Mouse (Mus musculus) forebrain, embryonic 10.5 days (tissue): Measurements from ENCODE around the gene Filip1. TPM values are rescaled to one million over a fixed set of nuclear protein-coding genes. Genes with fewer than 3 reads are reported as not detected.
A peak's percentile ranks its signal among the peaks of the same experiment; 100 is the strongest.

Source experiments
- DNase-seq: peaks from one replicate; pipeline ENCODE4 v3.0.0-alpha.2; 2017; ENCODE audit warnings: low spot score; ENCODE audit errors: extremely low spot score
- H3K27ac ChIP-seq: fragments of 300-500 bp; sonication (generic); 2 replicates; pipeline ENCODE4 v1.5.1; 2016; ENCODE audit warnings: mild to moderate bottlenecking
- H3K27me3 ChIP-seq: fragments of 300-500 bp; sonication (generic); 2 replicates; pipeline ENCODE4 v1.6.1; 2016; ENCODE audit warnings: mild to moderate bottlenecking; ENCODE audit not compliant: poor library complexity, severe bottlenecking
- H3K36me3 ChIP-seq: fragments of 300-500 bp; sonication (generic); replicated peaks from 2 replicates; pipeline ENCODE4 v1.6.1; 2016; ENCODE audit warnings: mild to moderate bottlenecking, moderate library complexity
- H3K4me1 ChIP-seq: fragments of 300-500 bp; sonication (generic); 2 replicates; pipeline ENCODE4 v1.6.1; 2016
- H3K4me3 ChIP-seq: fragments of 300-500 bp; sonication (generic); 2 replicates; pipeline ENCODE4 v1.5.1; 2016; ENCODE audit warnings: mild to moderate bottlenecking, moderate library complexity
- H3K9me3 ChIP-seq: fragments of 300-500 bp; sonication (generic); 2 replicates; pipeline ENCODE4 v1.6.1; 2016; ENCODE audit warnings: mild to moderate bottlenecking, moderate library complexity
- WGBS: fragments of 180-500 bp; shearing (Covaris S2); methylation state at CpG from one replicate; pipeline ENCODE4 v1.1.7; 2016; 5-methylcytosine and 5-hydroxymethylcytosine counted together
- polyA plus RNA-seq: library from polyadenylated mRNA; unstranded; fragments of >200 nt; fragmentation: Nextera tagmentation; extraction: Ambion mirVana; gene quantifications from 2 replicates; pipeline ENCODE4 v1.2.1, GENCODE M21; 2016

The Filip1 gene
- polyA plus RNA-seq, 1 experiment from 2014 or later: 11.9 TPM

- Histone ChIP-seq H3K9me3 (no peaks in the 10 kb centered on the region), H3K36me3 (no peaks in the 10 kb centered on the region), H3K4me1 (peaks cover 23% of the 10 kb centered on the region), H3K4me3 (peak within 1 kb of the TSS; percentile 92), H3K27me3 (no peaks in the 10 kb centered on the region), H3K27ac (peak within 1 kb of the TSS; percentile 93)
- peak; percentile 91 for DNase-seq
- under 1% methylated on average over 91 of the region's 91 CpGs for WGBS
These were observed 219.5 kb downstream of the Filip1 start, which contains the start of gene Tmem30a for GRCm38 (mm10) chr9:79792841-79793835. TSS of gene Tmem30a (minus strand) at chr9:79793507.

GRCm38 (mm10) chr9:79785794-79786085 is 226.9 kb downstream of the Filip1 start:
- 84% methylated on average over 2 of the region's 2 CpGs for WGBS
- DNase-seq: no peak
- H3K4me1 ChIP-seq: peaks cover 29% of the 10 kb centered on the region

DNA sequence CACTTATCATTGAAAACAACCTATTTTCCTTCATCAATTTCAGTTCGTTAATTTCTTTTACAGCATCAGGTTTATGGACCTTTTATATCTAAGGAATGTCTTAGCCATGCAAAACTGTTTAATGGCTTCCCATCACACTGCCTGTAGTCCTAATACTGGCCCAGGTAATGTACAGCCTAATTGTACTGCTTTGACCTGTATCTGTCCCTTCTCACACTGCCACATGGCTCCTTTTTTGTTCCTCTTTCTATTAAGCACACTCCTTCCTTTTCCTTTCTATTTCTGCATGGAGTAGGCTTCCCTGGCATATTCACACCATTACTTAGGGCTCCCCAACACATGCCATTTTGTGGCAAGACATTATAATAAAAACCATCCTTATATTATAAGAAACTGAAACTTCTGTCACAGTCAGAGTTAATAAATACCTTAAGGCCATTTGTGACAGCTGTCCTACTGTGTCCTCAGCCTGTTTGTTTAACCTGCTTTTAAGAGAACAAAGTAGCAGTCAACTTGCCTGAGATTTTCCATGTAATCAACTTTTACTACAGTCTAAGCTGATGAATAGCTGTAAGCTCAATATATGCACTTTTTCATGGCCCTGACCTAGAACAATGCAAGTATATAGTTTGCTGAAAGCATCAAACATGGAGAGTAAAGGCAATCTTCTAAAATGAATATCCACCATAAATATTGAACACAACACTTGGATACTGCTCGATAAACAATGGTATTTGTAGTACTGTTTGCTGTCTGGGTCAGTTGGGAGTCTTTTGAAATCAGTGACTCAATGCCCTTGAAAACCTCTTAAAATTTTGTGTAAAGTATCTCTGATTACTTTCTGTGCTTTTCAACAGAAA is 227.5 kb downstream of the Filip1 start:
- Histone ChIP-seq H3K27ac (no peak overlapping the region), H3K9me3 (no peaks in the 10 kb centered on the region), H3K4me3 (no peak overlapping the region), H3K36me3 (no peaks in the 10 kb centered on the region), H3K27me3 (no peaks in the 10 kb centered on the region), H3K4me1 (peaks cover 28% of the 10 kb centered on the region)
- WGBS: 90% methylated on average over 2 of the region's 2 CpGs
- no peak for DNase-seq

More at GRCm38 (mm10) chr9:79785794-79786085, 226.9 kb downstream of the Filip1 start:
- Histone ChIP-seq H3K9me3 (no peaks in the 10 kb centered on the region), H3K27me3 (no peaks in the 10 kb centered on the region), H3K4me3 (no peak overlapping the region), H3K36me3 (no peaks in the 10 kb centered on the region), H3K27ac (no peak overlapping the region)

DNA sequence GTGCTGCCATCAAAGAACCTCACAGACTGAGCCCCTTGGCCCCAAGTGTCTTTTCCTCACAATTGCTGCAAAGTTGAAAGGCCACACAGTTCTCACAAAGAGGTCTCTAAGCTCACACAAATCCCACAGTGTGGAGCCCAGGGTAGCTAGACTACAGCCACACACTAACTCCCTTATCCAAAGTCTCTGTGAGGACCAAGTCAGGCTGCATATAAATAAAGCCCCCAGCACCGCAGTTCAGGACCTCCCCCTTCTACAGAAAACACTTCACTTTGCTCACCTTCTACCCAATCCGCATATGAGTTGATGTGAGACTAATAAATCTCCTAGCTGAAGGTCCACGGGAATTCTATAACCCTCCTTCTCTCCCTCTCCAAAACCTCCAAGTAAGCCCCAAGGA is 228.2 kb downstream of the Filip1 start:
- H3K36me3 ChIP-seq: no peaks in the 10 kb centered on the region
- no peaks in the 10 kb centered on the region for H3K27me3 ChIP-seq
- H3K4me3 ChIP-seq: no peak overlapping the region
- no peaks in the 10 kb centered on the region for H3K9me3 ChIP-seq
- WGBS: 64% methylated on average over 3 of the region's 3 CpGs
- H3K4me1 ChIP-seq: peaks cover 28% of the 10 kb centered on the region
- no peak overlapping the region for H3K27ac ChIP-seq
- no peak for DNase-seq

DNA sequence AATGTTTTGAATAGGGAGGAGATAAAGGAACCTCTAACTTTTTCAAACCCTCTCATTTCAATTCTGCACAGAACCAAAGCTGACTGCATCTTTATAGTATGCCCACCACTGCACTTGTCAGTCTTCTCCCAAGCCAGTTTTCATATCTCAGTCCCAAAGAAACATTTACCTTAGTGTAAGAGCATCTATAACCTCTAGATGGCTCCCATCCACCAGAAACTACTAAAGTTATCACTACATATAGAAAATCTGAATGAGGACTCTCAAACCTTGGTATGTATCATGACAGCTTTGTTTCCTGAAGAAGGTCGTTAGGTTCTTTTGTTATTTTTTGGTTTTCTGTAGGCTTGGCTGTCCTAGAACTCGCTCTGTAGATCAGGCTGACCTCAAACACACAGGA is 233.3 kb downstream of the Filip1 start:
- 68% methylated on average over 2 of the region's 2 CpGs for WGBS
- Histone ChIP-seq H3K36me3 (peaks cover 15% of the 10 kb centered on the region), H3K4me1 (peaks cover 2% of the 10 kb centered on the region), H3K27me3 (no peaks in the 10 kb centered on the region), H3K9me3 (no peaks in the 10 kb centered on the region), H3K27ac (no peak overlapping the region), H3K4me3 (no peak overlapping the region)
- DNase-seq: no peak

- Histone ChIP-seq H3K27me3 (no peaks in the 10 kb centered on the region), H3K4me1 (no peaks in the 10 kb centered on the region), H3K9me3 (no peaks in the 10 kb centered on the region), H3K36me3 (peaks cover 11% of the 10 kb centered on the region; the same call in 1 of the 2 replicates), H3K27ac (no peak overlapping the region), H3K4me3 (no peak overlapping the region)
- 95% methylated on average over 5 of the region's 5 CpGs for WGBS
- no peak for DNase-seq
These were observed 245.6 kb downstream of the Filip1 start for GRCm38 (mm10) chr9:79766991-79767545.

- no peak overlapping the region for H3K27ac ChIP-seq
- H3K36me3 ChIP-seq: peaks cover 2% of the 10 kb centered on the region; the same call in 1 of the 2 replicates
- no peaks in the 10 kb centered on the region for H3K9me3 ChIP-seq
- DNase-seq: no peak
- WGBS: 89% methylated on average over 4 of the region's 4 CpGs
- no peaks in the 10 kb centered on the region for H3K27me3 ChIP-seq
- H3K4me1 ChIP-seq: peaks cover 3% of the 10 kb centered on the region
- H3K4me3 ChIP-seq: no peak overlapping the region
These were observed 247.3 kb downstream of the Filip1 start for GRCm38 (mm10) chr9:79765329-79765728.

Other genes with a start within 250 kb of the Filip1 start
- 49.5 and 54.0 TPM in 2 replicates for gene Tmem30a, start 219.3 kb downstream of the Filip1 start, polyA plus RNA-seq
- 40.8 and 48.4 TPM in 2 replicates for gene Senp6, start 54.1 kb upstream of the Filip1 start, polyA plus RNA-seq
- 7.2 and 7.7 TPM in 2 replicates for gene Myo6, start 152.2 kb upstream of the Filip1 start, polyA plus RNA-seq